Comparison of ENCODE assay signal across 9 mouse cellular contexts in genomic region chr1:156034661-156035060, GRCm38 (mm10). TPM values are rescaled to one million over a fixed set of nuclear protein-coding genes. Genes with fewer than 3 reads are reported as not detected.
DNase-seq lines count a peak whose midpoint lies in the region; ATAC-seq and TF ChIP-seq lines count a peak whose summit lies in the region.
"Had no signal": no experiment of that assay in that cellular context is flagged by ENCODE, and none has a peak within 500 bp of the region (broad histone marks: within the 10 kb centered on the region; RNA-seq: fewer than 3 reads in every experiment).

No protein-coding gene starts in this region.

- H3K4me3 ChIP-seq in heart, embryonic 11.5 days (ENCODE audit: low read depth, low read length), result peak overlapping the region; percentile 70
- H3K4me3 ChIP-seq in ES-Bruce4 (ENCODE audit: low read depth, low read length) (no peak overlapping the region), macrophage (ENCODE audit: inconsistent target) (peak overlapping the region; percentile 72)
- peak overlapping the region; percentile 76 for H3K4me3 ChIP-seq in heart, embryonic 16.5 days (ENCODE audit: low read length)
- H3K4me3 ChIP-seq in thymus, adult 2 months (ENCODE audit: control insufficient read depth, insufficient read depth, low read length), result no peak overlapping the region

- H3K27me3 ChIP-seq in heart, embryonic 11.5 days (ENCODE audit: control insufficient read depth, insufficient read depth, low read length), result no peaks in the 10 kb centered on the region
- H3K27me3 ChIP-seq in ES-Bruce4 (ENCODE audit: control insufficient read depth, insufficient read depth, low read length, poor library complexity, severe bottlenecking), result no peaks in the 10 kb centered on the region
- H3K27me3 ChIP-seq in heart, embryonic 16.5 days (ENCODE audit: control insufficient read depth, insufficient read depth, low read length), result no peaks in the 10 kb centered on the region
- H3K27me3 ChIP-seq in thymus, adult 2 months (ENCODE audit: control insufficient read depth, insufficient read depth, low read length), result no peaks in the 10 kb centered on the region
- H3K27me3 ChIP-seq: Patski had no signal

- intact Hi-C loops in heart, postnatal 14 days (cut with DNase I), result loop anchor here (5.0 kb wide), 1 partner anchor 62 kb away; the partner anchor contains the start of gene Cep350

- peaks cover 6% of the 10 kb centered on the region; the same call in 1 of the 2 replicates for H3K4me1 ChIP-seq in heart, embryonic 11.5 days (ENCODE audit: control insufficient read depth, insufficient read depth, low read length)
- no peaks in the 10 kb centered on the region for H3K4me1 ChIP-seq in ES-Bruce4 (ENCODE audit: control insufficient read depth, insufficient read depth, low read length)
- H3K4me1 ChIP-seq in heart, embryonic 16.5 days (ENCODE audit: control insufficient read depth, insufficient read depth, low read length), result peaks cover 12% of the 10 kb centered on the region
- H3K4me1 ChIP-seq in thymus, adult 2 months (replicated peaks; ENCODE audit: control insufficient read depth, insufficient read depth, low read length), result 0 out of 2 replicates have a peak, but pooled peaks cover 2% of the 10 kb centered on the region

- 30% methylated on average over 1 of the region's 1 CpGs for WGBS in heart, embryonic 11.5 days (ENCODE audit: insufficient replicate concordance)
- 24% methylated on average over 1 of the region's 1 CpGs for WGBS in heart, embryonic 16.5 days
- 6% methylated on average over 1 of the region's 1 CpGs for WGBS in macrophage (ENCODE audit: missing documents)
- WGBS in thymus, adult 2 months, result 16% methylated on average over 1 of the region's 1 CpGs

- H3K4me2 ChIP-seq in heart, embryonic 11.5 days, result peak overlapping the region; percentile 81
- peak overlapping the region; percentile 89 for H3K4me2 ChIP-seq in heart, embryonic 16.5 days (ENCODE audit: low read depth, low read length)

- H3K9ac ChIP-seq in heart, embryonic 11.5 days (ENCODE audit: low read depth, low read length), result peak overlapping the region; percentile 94
- peak overlapping the region; percentile 80 for H3K9ac ChIP-seq in ES-Bruce4 (ENCODE audit: low read depth, poor library complexity, severe bottlenecking)
- peak overlapping the region; percentile 96 for H3K9ac ChIP-seq in heart, embryonic 16.5 days (ENCODE audit: low read length)

- H3K36me3 ChIP-seq in heart, embryonic 11.5 days (ENCODE audit: control insufficient read depth, insufficient read depth, low read length), result peaks cover 18% of the 10 kb centered on the region
- H3K36me3 ChIP-seq in ES-Bruce4 (ENCODE audit: control insufficient read depth, insufficient read depth, low read length, poor library complexity, severe bottlenecking), result no peaks in the 10 kb centered on the region
- peaks cover 29% of the 10 kb centered on the region for H3K36me3 ChIP-seq in heart, embryonic 16.5 days (ENCODE audit: control insufficient read depth, insufficient read depth)
- peaks cover 40% of the 10 kb centered on the region for H3K36me3 ChIP-seq in macrophage (ENCODE audit: inconsistent target)
- peaks cover 39% of the 10 kb centered on the region for H3K36me3 ChIP-seq in thymus, adult 2 months (ENCODE audit: control insufficient read depth, insufficient read depth, low read length)

- H3K9me3 ChIP-seq in heart, embryonic 11.5 days (replicated peaks; ENCODE audit: control insufficient read depth, low read length), result no peaks in the 10 kb centered on the region
- H3K9me3 ChIP-seq in ES-Bruce4 (replicated peaks; ENCODE audit: control insufficient read depth, insufficient read depth, low read length, poor library complexity, severe bottlenecking), result no peaks in the 10 kb centered on the region
- no peaks in the 10 kb centered on the region for H3K9me3 ChIP-seq in heart, embryonic 16.5 days (replicated peaks; ENCODE audit: control insufficient read depth, low read length)

- no peak for DNase-seq in heart, postnatal 14 days
- DNase-seq in frontal cortex, postnatal 14 days (ENCODE audit: low spot score in 2 of 2), result no peak
- no peak for DNase-seq in thymus, adult 2 months
- no peak for DNase-seq in kidney, postnatal 36 days

- H3K79me2 ChIP-seq in macrophage (ENCODE audit: inconsistent target), result peaks cover 77% of the 10 kb centered on the region

- peak overlapping the region; percentile 100; the same call in 1 of the 2 replicates for H3K27ac ChIP-seq in heart, embryonic 11.5 days (ENCODE audit: low read depth, low read length)
- H3K27ac ChIP-seq in ES-Bruce4 (ENCODE audit: insufficient read depth, low read length) (no peak overlapping the region), macrophage (peak overlapping the region; percentile 97)
- peak overlapping the region; percentile 100 for H3K27ac ChIP-seq in heart, embryonic 16.5 days (ENCODE audit: low read length)
- H3K27ac ChIP-seq in thymus, adult 2 months (ENCODE audit: control insufficient read depth, insufficient read depth, low read length), result no peak overlapping the region; the same call in 1 of the 2 replicates

- TF ChIP-seq POLR2A in ES-Bruce4 (IDR thresholded peaks at IDR 0.05; ENCODE audit: insufficient read depth, low read length), result no peak
- TF ChIP-seq POLR2A in thymus, adult 2 months (IDR thresholded peaks at IDR 0.05; ENCODE audit: control insufficient read depth, extremely low read depth, insufficient read depth, low read length, poor library complexity), result no peak

- TF ChIP-seq EP300 in ES-Bruce4 (IDR thresholded peaks at IDR 0.05; ENCODE audit: insufficient read depth, low read depth, low read length), result no peak

- no peak for TF ChIP-seq CTCF in ES-Bruce4 (IDR thresholded peaks at IDR 0.05; ENCODE audit: low read depth, low read length)
- TF ChIP-seq CTCF in thymus, adult 2 months (IDR thresholded peaks at IDR 0.05; ENCODE audit: borderline replicate concordance, control insufficient read depth, extremely low read depth, insufficient read depth, low read length, poor library complexity), result no peak

- no peak for ATAC-seq in heart, embryonic 11.5 days (replicated peaks; ENCODE audit: insufficient number of reproducible peaks, low FRiP score, low TSS enrichment)
- no peak for ATAC-seq in heart, embryonic 16.5 days (replicated peaks; ENCODE audit: extremely low read depth, insufficient read depth, low FRiP score)

RNA-seq across cellular contexts. Expression of gene Tor1aip2, which starts 0.5 kb away (rescaled TPM):
- 103 and 105 TPM in 2 replicates for polyA plus RNA-seq in heart, embryonic 11.5 days (2014; fragmentation: Nextera tagmentation; extraction: Ambion mirVana)
- 10 to 100 TPM; 49.4 to 50.1 TPM for total RNA-seq in heart, postnatal 14 days (2021)
- 178 and 198 TPM in 2 replicates for polyA plus RNA-seq in ES-Bruce4 (2011; ENCODE audit: insufficient read depth, insufficient read length, low read depth, missing spikeins)
- 75.5 and 80.6 TPM in 2 replicates for polyA plus RNA-seq in heart, embryonic 16.5 days (2015; fragmentation: Nextera tagmentation; extraction: Ambion mirVana)
- total RNA-seq in macrophage (2018; cell fraction: chromatin; rRNA removed), result 100 to 1,000 TPM; 115 to 658 (median 315) TPM
- 100 to 1,000 TPM; 128 to 271 (median 186) TPM for total RNA-seq in macrophage (2018; cell fraction: cytosol; rRNA removed)
- 100 to 1,000 TPM; 175 to 740 (median 411) TPM for total RNA-seq in macrophage (2018; cell fraction: nucleus; rRNA removed)
- polyA plus RNA-seq in macrophage (2018), result 97.1 to 163 TPM (median 107 TPM) in 3 replicates
- polyA plus RNA-seq in thymus, adult 2 months (2012; rRNA removed), result 105 and 107 TPM in 2 replicates

RNA-seq across cellular contexts. Expression of gene Tor1aip1, which starts 1.6 kb away (rescaled TPM):
- polyA plus RNA-seq in heart, embryonic 11.5 days (2014; fragmentation: Nextera tagmentation; extraction: Ambion mirVana), result 30.5 and 37.6 TPM in 2 replicates
- 10 to 100 TPM; 70.8 to 74.8 TPM for total RNA-seq in heart, postnatal 14 days (2021)
- polyA plus RNA-seq in ES-Bruce4 (2011; ENCODE audit: insufficient read depth, insufficient read length, low read depth, missing spikeins) (18.8 and 29.9 TPM in 2 replicates), macrophage (2018) (138 to 155 TPM (median 152 TPM) in 3 replicates)
- 30.4 and 34.9 TPM in 2 replicates for polyA plus RNA-seq in heart, embryonic 16.5 days (2015; fragmentation: Nextera tagmentation; extraction: Ambion mirVana)
- total RNA-seq in macrophage (2018; cell fraction: chromatin; rRNA removed), result 100 to 1,000 TPM; 182 to 728 (median 386) TPM
- 100 to 1,000 TPM; 150 to 301 (median 218) TPM for total RNA-seq in macrophage (2018; cell fraction: cytosol; rRNA removed)
- 100 to 1,000 TPM; 175 to 525 (median 344) TPM for total RNA-seq in macrophage (2018; cell fraction: nucleus; rRNA removed)
- 28.9 and 29.0 TPM in 2 replicates for polyA plus RNA-seq in thymus, adult 2 months (2012; rRNA removed)

Comparison
In these comparisons a context has a peak if more than half of its experiments do, and no peak if none do; other contexts are left out.
1. H3K27ac ChIP-seq: peak in heart, embryonic 11.5 days (single experiment), heart, embryonic 16.5 days (single experiment) and macrophage (single experiment); none in ES-Bruce4 (single experiment) and thymus, adult 2 months (single experiment).
2. H3K4me3 ChIP-seq: peak in heart, embryonic 11.5 days (single experiment), heart, embryonic 16.5 days (single experiment) and macrophage (single experiment); none in ES-Bruce4 (single experiment) and thymus, adult 2 months (single experiment).
3. Peak in every context shown above with its lines, with median percentiles within 50 percentile points of each other: H3K9ac ChIP-seq.